Mouse (Mus musculus): Measurements from ENCODE around the gene AC124108.1.

GRCm38 (mm10) chr1:132161211-132161880 lies 29.9 kb upstream of the AC124108.1 start:
- no peak for TF ChIP-seq CTCF (IDR thresholded peaks at IDR 0.05; ENCODE audit: insufficient read depth, low read length)
- no peak for TF ChIP-seq POLR2A (IDR thresholded peaks at IDR 0.05; ENCODE audit: borderline replicate concordance, extremely low read depth, low read depth, low read length)
